Mouse (Mus musculus) bone marrow, adult 2 months (tissue): ENCODE measurements at regions not wholly inside any gene's neighbourhood (a gene's known extent, or its start where the extent isn't known, plus 50 kb on each side); places are given as distances from the start of the nearest gene placed in this dataset.

Source experiments
- H3K27ac ChIP-seq: fragments of 200-500 bp; 2 replicates; pipeline ENCODE4 v1.5.1; 2012; ENCODE audit warnings: low read depth, mild to moderate bottlenecking, control low read depth, inconsistent platforms, low read length; ENCODE audit not compliant: control insufficient read depth, poor library complexity, insufficient read depth
- H3K4me1 ChIP-seq: fragments of 200-500 bp; 2 replicates; pipeline ENCODE4 v1.6.1; 2011; ENCODE audit warnings: low read length; ENCODE audit not compliant: control insufficient read depth, insufficient read depth
- H3K4me3 ChIP-seq: fragments of 200-500 bp; replicated peaks from 2 replicates; pipeline ENCODE3; 2011; ENCODE audit warnings: mild to moderate bottlenecking, low read depth, low read length, control low read depth; ENCODE audit not compliant: control insufficient read depth
- CTCF ChIP-seq: fragments of 200-500 bp; IDR thresholded peaks from 2 replicates; pipeline ENCODE4 v1.5.1; 2011; ENCODE audit warnings: low read length, control low read depth; ENCODE audit not compliant: control insufficient read depth, insufficient read depth
- POLR2A ChIP-seq: fragments of 200-500 bp; IDR thresholded peaks from 2 replicates; pipeline ENCODE4 v1.6.1; 2011; ENCODE audit warnings: low read depth, mild to moderate bottlenecking, control low read depth, low read length, borderline replicate concordance; ENCODE audit not compliant: control insufficient read depth
- WGBS: fragments of 180-500 bp; shearing (Covaris S2); methylation state at CpG from one replicate; pipeline ENCODE4 v1.1.7; 2018; 5-methylcytosine and 5-hydroxymethylcytosine counted together

- peaks cover 2% of the 10 kb centered on the region for H3K4me1 ChIP-seq
- no peak overlapping the region for H3K27ac ChIP-seq
- TF ChIP-seq POLR2A: no peak
- no peak for TF ChIP-seq CTCF
- no peak overlapping the region for H3K4me3 ChIP-seq
Observed at GRCm38 (mm10) chr2:30679041-30679440, 84.2 kb downstream of the Cstad start.

GRCm38 (mm10) chr2:30677498-30677897 is 82.7 kb downstream of the Cstad start:
- WGBS: 7% methylated on average over 5 of the region's 5 CpGs
- Histone ChIP-seq H3K4me1 (peaks cover 2% of the 10 kb centered on the region), H3K27ac (no peak overlapping the region), H3K4me3 (no peak overlapping the region)
- TF ChIP-seq CTCF (no peak), POLR2A (no peak)

- Histone ChIP-seq H3K27ac (no peak overlapping the region), H3K4me3 (no peak overlapping the region), H3K4me1 (peaks cover 2% of the 10 kb centered on the region)
- under 1% methylated on average over 44 of the region's 44 CpGs for WGBS
- TF ChIP-seq POLR2A (no peak), CTCF (no peak)
Observed at GRCm38 (mm10) chr2:30676833-30677459, 82.1 kb downstream of the Cstad start.

- TF ChIP-seq CTCF (no peak), POLR2A (no peak)
- 11% methylated on average over 7 of the region's 7 CpGs for WGBS
- peaks cover 2% of the 10 kb centered on the region for H3K4me1 ChIP-seq
- no peak overlapping the region for H3K27ac ChIP-seq
- no peak overlapping the region for H3K4me3 ChIP-seq
Observed at GRCm38 (mm10) chr2:30676450-30676832, 81.6 kb downstream of the Cstad start.

- no peak overlapping the region for H3K4me3 ChIP-seq
- WGBS: 77% methylated on average over 2 of the region's 2 CpGs
- TF ChIP-seq POLR2A (no peak), CTCF (no peak)
- H3K4me1 ChIP-seq: peaks cover 2% of the 10 kb centered on the region
- no peak overlapping the region for H3K27ac ChIP-seq
Observed at GRCm38 (mm10) chr2:30675839-30676238, 81.0 kb downstream of the Cstad start.

- H3K27ac ChIP-seq: no peak overlapping the region
- WGBS: 78% methylated on average over 5 of the region's 5 CpGs
- no peak overlapping the region for H3K4me3 ChIP-seq
- TF ChIP-seq CTCF: no peak
- no peak for TF ChIP-seq POLR2A
- H3K4me1 ChIP-seq: no peaks in the 10 kb centered on the region
Observed at GRCm38 (mm10) chr2:30670836-30671586, 76.2 kb downstream of the Cstad start.

- Histone ChIP-seq H3K4me1 (no peaks in the 10 kb centered on the region), H3K4me3 (no peak overlapping the region), H3K27ac (no peak overlapping the region)
- no peak for TF ChIP-seq POLR2A
- TF ChIP-seq CTCF: no peak
- WGBS: 65% methylated on average over 8 of the region's 8 CpGs
Observed at GRCm38 (mm10) chr2:30667468-30667867, 72.6 kb downstream of the Cstad start.

- H3K4me3 ChIP-seq: no peak overlapping the region
- 82% methylated on average over 10 of the region's 10 CpGs for WGBS
Observed at GRCm38 (mm10) chr2:30661147-30661546, 66.3 kb downstream of the Cstad start.

GRCm38 (mm10) chr2:30660613-30660991 is 65.8 kb downstream of the Cstad start:
- no peak for TF ChIP-seq POLR2A
- TF ChIP-seq CTCF: no peak

More at GRCm38 (mm10) chr2:30661147-30661546, 66.3 kb downstream of the Cstad start:
- no peaks in the 10 kb centered on the region; the same call in 1 of the 2 replicates for H3K4me1 ChIP-seq
- TF ChIP-seq POLR2A (no peak), CTCF (no peak)
- no peak overlapping the region for H3K27ac ChIP-seq

More at GRCm38 (mm10) chr2:30660613-30660991, 65.8 kb downstream of the Cstad start:
- peaks cover 2% of the 10 kb centered on the region; the same call in 1 of the 2 replicates for H3K4me1 ChIP-seq
- no peak overlapping the region for H3K4me3 ChIP-seq
- no peak overlapping the region for H3K27ac ChIP-seq
- 35% methylated on average over 10 of the region's 10 CpGs for WGBS
